Mouse (Mus musculus): ENCODE results near the gene Rasgef1b. TPM values are rescaled to one million over a fixed set of nuclear protein-coding genes. Genes with fewer than 3 reads are reported as not detected.
A peak's percentile ranks its signal among the peaks of the same experiment; 100 is the strongest.

Rasgef1b gene
- total and polyA plus RNA-seq, 3 experiments: 0.17 to 0.26 (median 0.21) TPM

DNA sequence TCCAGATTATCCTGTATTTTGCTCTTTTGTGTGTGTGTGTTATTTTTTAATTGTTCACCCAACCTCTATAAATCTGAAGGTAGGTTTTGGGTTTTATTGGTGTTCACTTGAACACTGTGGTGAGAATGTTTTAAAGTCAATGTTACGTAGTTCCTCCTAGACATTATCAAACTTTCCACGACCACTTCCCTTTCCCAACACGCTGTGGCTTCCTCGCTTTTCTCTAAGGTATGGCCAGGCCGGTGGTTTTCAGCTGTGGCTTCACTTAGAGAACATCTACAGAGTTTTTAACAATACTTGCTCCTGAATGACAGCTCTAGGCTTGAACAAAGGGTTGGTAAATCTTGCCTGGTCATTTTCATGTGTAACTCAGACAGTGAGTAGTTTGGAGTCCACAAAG lies 461.5 kb downstream of the Rasgef1b start:
- H3K79me2 ChIP-seq (replicated peaks; ENCODE audit: control insufficient read depth, extremely low read depth, insufficient read depth, poor library complexity, severe bottlenecking): no peaks in the 10 kb centered on the region
- no peak for DNase-seq (ENCODE audit: extremely low read depth)
- no peak overlapping the region for H3K27ac ChIP-seq (ENCODE audit: insufficient read depth, low read depth)
- H3K9ac ChIP-seq (ENCODE audit: insufficient read depth, low read depth): no peak overlapping the region
- no peak for TF ChIP-seq SIN3A (IDR thresholded peaks at IDR 0.05; ENCODE audit: low read length)
- no peak for TF ChIP-seq NELFE (IDR thresholded peaks at IDR 0.05; ENCODE audit: low read depth, low read length)
- TF ChIP-seq EP300 (IDR thresholded peaks at IDR 0.05; ENCODE audit: low read length): peak; percentile 30; the same call in 1 of the 2 replicates
- H3K4me3 ChIP-seq (replicated peaks in 1 of 3; ENCODE audit: low read depth in 2 of 3, low read length in 2 of 3, poor library complexity in 1 of 3): no peak overlapping the region
- peaks cover 2 to 35% of the 10 kb centered on the region in 2 experiments; a peak in 2 of 4 replicates for H3K4me1 ChIP-seq (ENCODE audit: control insufficient read depth in 1 of 2, insufficient read depth in 2 of 2)
- no peaks in the 10 kb centered on the region for H3K9me3 ChIP-seq (replicated peaks; ENCODE audit: low read length)
- no peaks in the 10 kb centered on the region for H3K27me3 ChIP-seq (replicated peaks)
- in situ Hi-C loops (cut with MboI; ENCODE audit: low pct_ligation_motif_present, low pct_unique_long_range_greater_than_20kb, low sequenced_read_pairs): no loop called here
- H3K4me2 ChIP-seq (ENCODE audit: insufficient read depth, low read depth, poor library complexity, severe bottlenecking): no peak overlapping the region
- dilution Hi-C loops (cut with MboI; ENCODE audit: extremely low pct_ligation_motif_present, extremely low pct_unique_long_range_greater_than_20kb, low sequenced_read_pairs): no loop called here
- H3K36me3 ChIP-seq (replicated peaks in 1 of 2; ENCODE audit: control insufficient read depth in 1 of 2, insufficient read depth in 1 of 2, low read length in 1 of 2): no peaks in the 10 kb centered on the region

DNA sequence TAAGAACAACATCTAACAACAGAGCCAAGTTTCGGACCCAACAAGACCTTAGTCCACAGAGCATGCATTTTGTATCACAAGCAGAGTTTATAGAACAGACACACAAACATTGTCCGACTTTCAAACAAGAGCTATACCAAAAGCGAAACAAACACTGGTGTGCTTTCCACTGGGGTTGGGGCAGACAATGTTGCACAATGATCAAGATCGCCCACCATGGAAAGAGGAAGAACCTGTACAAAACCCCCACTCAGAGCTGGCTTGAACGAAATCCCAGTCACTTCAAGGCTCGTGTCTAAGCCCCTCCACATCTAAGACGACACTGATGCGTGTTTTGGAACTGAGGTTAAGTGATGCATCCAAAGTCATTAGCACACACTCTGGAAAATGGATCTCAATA lies 462.6 kb downstream of the Rasgef1b start:
- no peak for DNase-seq (ENCODE audit: extremely low read depth)
- no peak for TF ChIP-seq ZKSCAN1 (IDR thresholded peaks at IDR 0.05; ENCODE audit: borderline replicate concordance, low read depth, low read length)
- Histone ChIP-seq H3K27me3 (replicated peaks) (no peaks in the 10 kb centered on the region), H3K4me3 (replicated peaks in 1 of 3; ENCODE audit: low read depth in 2 of 3, low read length in 2 of 3, poor library complexity in 1 of 3) (no peak overlapping the region), H3K36me3 (replicated peaks in 1 of 2; ENCODE audit: control insufficient read depth in 1 of 2, insufficient read depth in 1 of 2, low read length in 1 of 2) (no peaks in the 10 kb centered on the region), H3K79me2 (replicated peaks; ENCODE audit: control insufficient read depth, extremely low read depth, insufficient read depth, poor library complexity, severe bottlenecking) (no peaks in the 10 kb centered on the region), H3K4me2 (ENCODE audit: insufficient read depth, low read depth, poor library complexity, severe bottlenecking) (no peak overlapping the region), H3K27ac (ENCODE audit: insufficient read depth, low read depth) (no peak overlapping the region), H3K9ac (ENCODE audit: insufficient read depth, low read depth) (no peak overlapping the region), H3K9me3 (replicated peaks; ENCODE audit: low read length) (no peaks in the 10 kb centered on the region), H3K4me1 (ENCODE audit: control insufficient read depth in 1 of 2, insufficient read depth in 2 of 2) (peaks cover 2 to 35% of the 10 kb centered on the region in 2 experiments; a peak in 2 of 4 replicates)
- in situ Hi-C loops (cut with MboI; ENCODE audit: low pct_ligation_motif_present, low pct_unique_long_range_greater_than_20kb, low sequenced_read_pairs): no loop called here
- dilution Hi-C loops (cut with MboI; ENCODE audit: extremely low pct_ligation_motif_present, extremely low pct_unique_long_range_greater_than_20kb, low sequenced_read_pairs): no loop called here

DNA sequence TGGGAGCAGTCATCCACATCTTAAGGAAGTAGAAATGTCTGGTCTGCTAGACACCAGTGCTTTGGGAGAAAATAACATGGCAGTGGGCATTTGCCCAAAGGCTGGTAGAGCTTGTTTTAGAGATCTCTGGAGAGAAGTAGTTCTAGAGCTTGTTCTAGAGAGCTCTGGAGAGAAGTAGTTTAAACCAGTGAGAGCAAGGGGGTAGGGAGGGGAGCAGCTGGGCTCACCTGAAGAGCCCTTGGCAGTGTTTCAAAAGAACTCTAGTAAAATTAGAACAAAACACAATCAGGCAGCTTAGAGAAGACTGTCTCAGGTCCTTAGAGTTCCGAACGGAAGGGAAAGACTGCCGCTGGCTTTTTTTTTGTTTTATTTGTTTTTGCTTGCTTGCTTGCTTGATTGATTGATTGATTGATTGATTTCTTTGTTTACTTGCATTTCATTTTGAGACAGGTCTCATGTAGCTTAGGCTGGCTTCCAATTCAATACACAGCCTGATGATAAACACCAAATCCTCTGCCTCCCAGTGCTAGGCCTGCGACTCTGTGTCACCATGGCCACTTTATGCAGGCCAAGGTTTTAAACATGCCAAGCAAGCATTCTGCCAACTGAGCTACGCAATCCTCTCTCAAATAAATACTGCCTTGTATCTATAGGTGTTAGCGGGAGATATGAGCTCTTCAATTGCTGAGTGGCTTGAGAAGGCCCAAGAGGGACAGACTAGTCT lies 466.5 kb downstream of the Rasgef1b start:
- DNase-seq (ENCODE audit: extremely low read depth): no peak
- dilution Hi-C loops (cut with MboI; ENCODE audit: extremely low pct_ligation_motif_present, extremely low pct_unique_long_range_greater_than_20kb, low sequenced_read_pairs): no loop called here
- no peak overlapping the region for H3K4me2 ChIP-seq (ENCODE audit: insufficient read depth, low read depth, poor library complexity, severe bottlenecking)
- TF ChIP-seq JUND (conservative IDR thresholded peaks at IDR 0.05; ENCODE audit: low read depth, low read length) (no peak), ZKSCAN1 (IDR thresholded peaks at IDR 0.05; ENCODE audit: borderline replicate concordance, low read depth, low read length) (no peak), ETS1 (conservative IDR thresholded peaks at IDR 0.05; ENCODE audit: low read depth, low read length) (no peak), KAT2A (IDR thresholded peaks at IDR 0.05; ENCODE audit: insufficient replicate concordance, low read length) (no peak), USF2 (conservative IDR thresholded peaks at IDR 0.05; ENCODE audit: low read depth, low read length) (no peak), RAD21 (IDR thresholded peaks at IDR 0.05; ENCODE audit: low read depth, low read length) (no peak), HCFC1 (IDR thresholded peaks at IDR 0.05; ENCODE audit: low read depth, low read length) (no peak), BHLHE40 (IDR thresholded peaks at IDR 0.05; ENCODE audit: low read depth, low read length) (no peak), MAFK (IDR thresholded peaks at IDR 0.05; ENCODE audit: insufficient replicate concordance, low read length) (no peak), TBP (conservative IDR thresholded peaks at IDR 0.05; ENCODE audit: low read depth, low read length) (no peak), NRF1 (IDR thresholded peaks at IDR 0.05; ENCODE audit: low read depth, low read length) (no peak), SMC3 (IDR thresholded peaks at IDR 0.05; ENCODE audit: low read depth, low read length) (no peak), UBTF (IDR thresholded peaks at IDR 0.05; ENCODE audit: low read depth, low read length) (no peak)
- no peak overlapping the region for H3K27ac ChIP-seq (ENCODE audit: insufficient read depth, low read depth)
- H3K36me3 ChIP-seq (replicated peaks in 1 of 2; ENCODE audit: control insufficient read depth in 1 of 2, insufficient read depth in 1 of 2, low read length in 1 of 2): no peaks in the 10 kb centered on the region
- no peaks in the 10 kb centered on the region for H3K79me2 ChIP-seq (replicated peaks; ENCODE audit: control insufficient read depth, extremely low read depth, insufficient read depth, poor library complexity, severe bottlenecking)
- H3K27me3 ChIP-seq (replicated peaks): no peaks in the 10 kb centered on the region
- in situ Hi-C loops (cut with MboI; ENCODE audit: low pct_ligation_motif_present, low pct_unique_long_range_greater_than_20kb, low sequenced_read_pairs): no loop called here
- no peak overlapping the region for H3K4me3 ChIP-seq (replicated peaks in 1 of 3; ENCODE audit: low read depth in 2 of 3, low read length in 2 of 3, poor library complexity in 1 of 3)
- H3K9ac ChIP-seq (ENCODE audit: insufficient read depth, low read depth): no peak overlapping the region
- H3K4me1 ChIP-seq (ENCODE audit: control insufficient read depth in 1 of 2, insufficient read depth in 2 of 2): peaks cover 2 to 11% of the 10 kb centered on the region in 2 experiments; a peak in 2 of 4 replicates
- no peaks in the 10 kb centered on the region for H3K9me3 ChIP-seq (replicated peaks; ENCODE audit: low read length)
